9 mouse cellular contexts compared by ENCODE assay signal in genomic region chr2:171920960-171921359, GRCm38 (mm10).
"Had no signal": no experiment of that assay in that cellular context is flagged by ENCODE, and none has a peak within 500 bp of the region (broad histone marks: within the 10 kb centered on the region; RNA-seq: fewer than 3 reads in every experiment).

No protein-coding gene starts in this region.

- DNase-seq: kidney, adult 8-10 months; kidney, postnatal 25 days; lung, adult 2 months; lung, postnatal 36 days; thymus, adult 18-20 months; thymus, postnatal 14 days had no signal

- ATAC-seq: intestine, embryonic 16.5 days; lung, postnatal 0 days; midbrain, embryonic 15.5 days had no signal
